Mouse (Mus musculus) intestine, embryonic 14.5 days (tissue): ENCODE measurements around the gene Tram2. TPM values are rescaled to one million over a fixed set of nuclear protein-coding genes. Genes with fewer than 3 reads are reported as not detected.

Source experiments
- ATAC-seq: fragments of 200-750 bp; cut with Nextera tagmentation; replicated peaks from 2 replicates; pipeline ENCODE4 v1.8.0; 2017; ENCODE audit warnings: low read depth, moderate number of reproducible peaks, moderate TSS enrichment, moderate library complexity; ENCODE audit not compliant: low FRiP score, low TSS enrichment
- DNase-seq: peaks from one replicate; pipeline ENCODE4 v3.0.0-alpha.2; 2018; ENCODE audit warnings: low spot score
- H3K27ac ChIP-seq: fragments of 300-500 bp; sonication (generic); 2 replicates; pipeline ENCODE4 v1.5.1; 2014; ENCODE audit warnings: low read depth, mild to moderate bottlenecking, control low read depth
- H3K27me3 ChIP-seq: fragments of 300-500 bp; sonication (generic); replicated peaks from 2 replicates; pipeline ENCODE4 v1.6.1; 2014; ENCODE audit warnings: low read length, control low read depth; ENCODE audit not compliant: control insufficient read depth, insufficient read depth
- H3K36me3 ChIP-seq: fragments of 300-500 bp; sonication (generic); 2 replicates; pipeline ENCODE4 v1.6.1; 2014; ENCODE audit warnings: low read length, control low read depth; ENCODE audit not compliant: control insufficient read depth, insufficient read depth
- H3K4me1 ChIP-seq: fragments of 300-500 bp; sonication (generic); replicated peaks from 2 replicates; pipeline ENCODE4 v1.6.1; 2014; ENCODE audit warnings: low read length, control low read depth, mixed read lengths; ENCODE audit not compliant: control insufficient read depth, insufficient read depth
- H3K4me2 ChIP-seq: fragments of 300-500 bp; sonication (generic); 2 replicates; pipeline ENCODE4 v1.6.1; 2014; ENCODE audit warnings: low read length
- H3K4me3 ChIP-seq: fragments of 300-500 bp; sonication (generic); 2 replicates; pipeline ENCODE4 v1.5.1; 2014; ENCODE audit warnings: low read depth, low read length, control low read depth, mixed read lengths
- H3K9ac ChIP-seq: fragments of 300-500 bp; sonication (generic); 2 replicates; pipeline ENCODE4 v1.6.1; 2014; ENCODE audit warnings: mild to moderate bottlenecking, low read length
- H3K9me3 ChIP-seq: fragments of 300-500 bp; sonication (generic); 2 replicates; pipeline ENCODE4 v1.6.1; 2016; ENCODE audit warnings: low read length, control low read depth; ENCODE audit not compliant: control insufficient read depth
- WGBS: fragments of 180-500 bp; shearing (Covaris S2); extraction: QIAGEN DNeasy Blood & Tissue Kit; methylation state at CpG from one replicate; pipeline ENCODE4 v1.1.7; 2014; 5-methylcytosine and 5-hydroxymethylcytosine counted together
- polyA plus RNA-seq: library from polyadenylated mRNA; unstranded; fragments of >200 nt; fragmentation: Nextera tagmentation; extraction: Ambion mirVana; gene quantifications from 2 replicates; pipeline ENCODE4 v1.2.1, GENCODE M21; 2014

Gene Tram2
- polyA plus RNA-seq, 1 experiment from 2014 or later: 10.4 TPM

- peak overlapping the region; percentile 33; the same call in 1 of the 2 replicates for H3K27ac ChIP-seq
- H3K4me1 ChIP-seq: peaks cover 8% of the 10 kb centered on the region; the same call in 1 of the 2 replicates
- H3K9me3 ChIP-seq: no peaks in the 10 kb centered on the region
- no peaks in the 10 kb centered on the region for H3K27me3 ChIP-seq
- DNase-seq (no peak), ATAC-seq (0 out of 2 replicates have a peak, but pooled peaks have one; percentile 27)
- H3K36me3 ChIP-seq: no peaks in the 10 kb centered on the region
- no peak overlapping the region for H3K9ac ChIP-seq
- no peak overlapping the region for H3K4me3 ChIP-seq
- WGBS: 61% methylated on average over 6 of the region's 6 CpGs
- no peak overlapping the region for H3K4me2 ChIP-seq
Observed at GRCm38 (mm10) chr1:21089661-21090117, 10.7 kb upstream of the Tram2 start.

GRCm38 (mm10) chr1:21086291-21086690 is 7.3 kb upstream of the Tram2 start:
- H3K36me3 ChIP-seq: no peaks in the 10 kb centered on the region
- H3K9ac ChIP-seq: no peak overlapping the region
- H3K4me1 ChIP-seq: peaks cover 8% of the 10 kb centered on the region; the same call in 1 of the 2 replicates
- no peak overlapping the region for H3K4me2 ChIP-seq
- H3K27ac ChIP-seq: no peak overlapping the region
- no peak for DNase-seq
- H3K4me3 ChIP-seq: no peak overlapping the region
- H3K27me3 ChIP-seq: no peaks in the 10 kb centered on the region
- 85% methylated on average over 5 of the region's 5 CpGs for WGBS
- ATAC-seq: no peak
- no peaks in the 10 kb centered on the region for H3K9me3 ChIP-seq

- H3K36me3 ChIP-seq: no peaks in the 10 kb centered on the region
- H3K4me1 ChIP-seq: peaks cover 4% of the 10 kb centered on the region; the same call in 1 of the 2 replicates
- no peak overlapping the region for H3K9ac ChIP-seq
- no peaks in the 10 kb centered on the region for H3K27me3 ChIP-seq
- ATAC-seq: no peak
- no peak for DNase-seq
- H3K4me3 ChIP-seq: no peak overlapping the region
- no peak overlapping the region for H3K27ac ChIP-seq
- 83% methylated on average over 2 of the region's 2 CpGs for whole genome bisulfite sequencing
- H3K4me2 ChIP-seq: no peak overlapping the region
- H3K9me3 ChIP-seq: no peaks in the 10 kb centered on the region
Observed at GRCm38 (mm10) chr1:21084661-21085060, 5.6 kb upstream of the Tram2 start.

- H3K9me3 ChIP-seq: no peaks in the 10 kb centered on the region
- H3K4me3 ChIP-seq: no peak overlapping the region
- no peak overlapping the region for H3K9ac ChIP-seq
- no peaks in the 10 kb centered on the region for H3K36me3 ChIP-seq
- 85% methylated on average over 12 of the region's 12 CpGs for WGBS
- H3K4me1 ChIP-seq: peaks cover 28% of the 10 kb centered on the region
- no peak for DNase-seq
- H3K27ac ChIP-seq: no peak overlapping the region
- H3K27me3 ChIP-seq: no peaks in the 10 kb centered on the region
- no peak for ATAC-seq
- H3K4me2 ChIP-seq: no peak overlapping the region
Observed at GRCm38 (mm10) chr1:21080362-21080761, 1.3 kb upstream of the Tram2 start.

GRCm38 (mm10) chr1:21078481-21079214 is 381 bp downstream of the Tram2 start:
- ATAC-seq: peak; percentile 61
- Histone ChIP-seq H3K4me3 (peak overlapping the region; percentile 58), H3K4me2 (peak overlapping the region; percentile 66), H3K27ac (peak overlapping the region; percentile 29), H3K4me1 (peaks cover 44% of the 10 kb centered on the region), H3K9ac (peak overlapping the region; percentile 68), H3K9me3 (no peaks in the 10 kb centered on the region), H3K27me3 (no peaks in the 10 kb centered on the region), H3K36me3 (no peaks in the 10 kb centered on the region)
- no peak for DNase-seq
- under 1% methylated on average over 34 of the region's 36 CpGs for WGBS

GRCm38 (mm10) chr1:21077619-21078018 is 1.4 kb downstream of the Tram2 start:
- peak overlapping the region; percentile 68; the same call in 1 of the 2 replicates for H3K9ac ChIP-seq
- DNase-seq (no peak), ATAC-seq (no peak)
- H3K27ac ChIP-seq: no peak overlapping the region
- no peaks in the 10 kb centered on the region for H3K27me3 ChIP-seq
- H3K4me2 ChIP-seq: peak overlapping the region; percentile 66
- peaks cover 49% of the 10 kb centered on the region for H3K4me1 ChIP-seq
- H3K9me3 ChIP-seq: no peaks in the 10 kb centered on the region
- WGBS: 72% methylated on average over 7 of the region's 7 CpGs
- no peaks in the 10 kb centered on the region for H3K36me3 ChIP-seq
- H3K4me3 ChIP-seq: peak overlapping the region; percentile 58

GRCm38 (mm10) chr1:21077191-21077590 is 1.8 kb downstream of the Tram2 start:
- Histone ChIP-seq H3K4me1 (peaks cover 49% of the 10 kb centered on the region), H3K36me3 (no peaks in the 10 kb centered on the region), H3K4me2 (peak overlapping the region; percentile 66), H3K27ac (no peak overlapping the region), H3K9ac (no peak overlapping the region; the same call in 1 of the 2 replicates), H3K4me3 (peak overlapping the region; percentile 58), H3K9me3 (no peaks in the 10 kb centered on the region), H3K27me3 (no peaks in the 10 kb centered on the region)
- ATAC-seq (no peak), DNase-seq (no peak)
- WGBS: 47% methylated on average over 5 of the region's 5 CpGs

- DNase-seq: peak; percentile 54
- 0 out of 2 replicates have a peak overlapping the region, but pooled peaks have one; percentile 11 for H3K9ac ChIP-seq
Observed at GRCm38 (mm10) chr1:21075986-21076495, 3.0 kb downstream of the Tram2 start.

More at GRCm38 (mm10) chr1:21075986-21076495, 3.0 kb downstream of the Tram2 start:
- WGBS: 13% methylated on average over 6 of the region's 6 CpGs
- Histone ChIP-seq H3K27me3 (no peaks in the 10 kb centered on the region), H3K4me2 (peak overlapping the region; percentile 66), H3K4me1 (peaks cover 49% of the 10 kb centered on the region), H3K9me3 (no peaks in the 10 kb centered on the region), H3K27ac (peak overlapping the region; percentile 80), H3K36me3 (no peaks in the 10 kb centered on the region), H3K4me3 (peak overlapping the region; percentile 12)
- ATAC-seq: no peak
